Mouse (Mus musculus) layer of hippocampus, postnatal 25 days (tissue): ENCODE results near the gene Pi4k2a. TPM values are rescaled to one million over a fixed set of nuclear protein-coding genes. Genes with fewer than 3 reads are reported as not detected.

Source experiments
- DNase-seq, 2 experiments: peaks; one replicate each; pipeline ENCODE4 v3.0.0; 2022; ENCODE audit warnings: mixed read lengths in 2 of 2, low spot score in 1 of 2; ENCODE audit errors: extremely low spot score in 1 of 2
- total RNA-seq, 2 experiments: library from RNA; stranded (reverse); gene quantifications; 2 replicates each; pipeline ENCODE4 v1.2.3; 2021

The Pi4k2a gene
- 10 to 100 TPM; 62.8 to 67.1 TPM for total RNA-seq

DNA sequence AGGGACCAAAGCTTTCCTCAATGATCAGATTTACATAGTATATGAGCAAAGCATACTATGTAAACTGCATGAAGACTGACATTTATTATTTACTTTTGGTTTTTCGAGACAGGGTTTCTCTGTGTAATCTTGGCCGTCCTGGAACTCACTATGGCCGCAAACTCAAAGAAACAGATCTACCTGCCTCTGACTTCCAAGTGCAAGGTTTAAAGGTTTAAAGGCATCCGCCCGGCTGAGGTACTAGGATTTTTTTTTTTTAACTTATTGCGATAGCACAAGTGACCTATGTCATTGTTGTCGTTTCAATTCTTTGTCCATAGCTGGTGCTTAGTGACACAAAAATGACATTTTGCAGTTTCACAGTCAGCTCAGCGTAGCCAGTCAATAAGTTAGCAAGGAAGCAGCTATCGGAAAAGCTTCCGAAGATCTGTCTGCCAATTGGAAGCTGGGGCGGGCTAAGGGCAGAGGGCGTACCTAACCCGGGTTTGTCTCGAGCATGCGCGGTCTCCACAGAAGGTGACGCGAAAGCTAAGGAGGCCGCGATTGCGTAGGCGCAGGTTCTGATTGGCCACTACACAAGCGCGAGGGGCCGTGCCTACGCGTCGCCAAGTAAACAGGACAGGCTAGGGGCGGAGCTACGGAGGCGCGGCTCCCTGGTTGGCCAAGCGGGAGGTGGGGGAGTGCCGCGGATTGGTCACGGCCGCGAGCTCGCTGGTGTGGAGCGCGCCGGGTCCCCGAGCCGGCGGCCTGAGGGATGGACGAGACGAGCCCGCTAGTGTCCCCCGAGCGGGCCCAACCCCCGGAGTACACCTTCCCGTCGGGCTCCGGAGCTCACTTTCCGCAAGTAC, at the start of gene Pi4k2a:
Gene Pi4k2a (plus strand): TSS at position 723 of the 848 bp plus-strand sequence.
- DNase-seq: peak; percentile 88 to 91

GRCm38 (mm10) chr19:42043988-42044387, 46.3 kb upstream of the Pi4k2a start:
- no peak for DNase-seq

DNA sequence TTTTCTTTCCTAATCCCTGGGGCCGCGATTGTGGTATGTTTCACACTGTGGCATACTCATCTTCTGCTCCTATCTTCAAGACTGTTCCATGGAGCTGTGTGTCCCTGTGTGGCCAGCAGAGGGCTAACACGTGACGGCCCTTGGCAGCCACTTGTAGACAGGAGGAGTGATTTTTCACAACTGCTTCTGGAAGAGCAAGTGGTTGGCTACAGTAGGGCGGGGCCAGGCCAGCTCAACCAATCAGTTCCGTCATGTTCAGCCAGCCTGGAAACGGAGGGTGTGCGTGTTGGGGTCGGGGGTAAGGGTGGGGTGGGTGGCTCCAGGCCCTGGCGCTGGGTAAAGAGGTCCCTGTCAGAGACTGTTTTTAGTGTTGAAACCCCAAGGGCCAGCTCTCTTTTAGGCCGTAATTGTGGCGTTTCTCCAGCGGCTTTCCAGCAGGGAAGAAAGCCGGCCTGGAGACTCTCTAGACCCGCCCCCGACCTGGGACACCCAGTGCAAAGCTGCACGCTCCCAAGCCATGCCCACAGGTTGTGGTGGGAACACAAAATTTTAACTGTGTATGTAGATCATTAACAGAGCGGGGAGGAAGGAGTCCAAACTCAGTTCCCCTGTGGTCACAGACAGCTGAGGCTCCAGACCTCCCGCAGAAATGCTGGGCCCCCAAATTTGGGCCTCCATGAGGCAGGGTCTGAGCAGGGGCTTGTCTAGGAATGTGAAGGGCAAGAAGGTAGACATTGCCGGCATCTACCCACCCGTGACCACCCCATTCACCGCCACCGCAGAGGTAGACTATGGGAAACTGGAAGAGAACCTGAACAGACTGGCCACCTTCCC, 44.8 kb upstream of the Pi4k2a start, which contains the start of gene Hoga1:
Gene Hoga1 (plus strand): TSS at position 342 of the 834 bp plus-strand sequence.
- peak in 1 of 2 experiments; percentile 38 for DNase-seq

- no peak for DNase-seq
Observed at GRCm38 (mm10) chr19:42050251-42050650, 40.0 kb upstream of the Pi4k2a start.

- no peak for DNase-seq
Observed at GRCm38 (mm10) chr19:42051351-42051750, 38.9 kb upstream of the Pi4k2a start.

DNA sequence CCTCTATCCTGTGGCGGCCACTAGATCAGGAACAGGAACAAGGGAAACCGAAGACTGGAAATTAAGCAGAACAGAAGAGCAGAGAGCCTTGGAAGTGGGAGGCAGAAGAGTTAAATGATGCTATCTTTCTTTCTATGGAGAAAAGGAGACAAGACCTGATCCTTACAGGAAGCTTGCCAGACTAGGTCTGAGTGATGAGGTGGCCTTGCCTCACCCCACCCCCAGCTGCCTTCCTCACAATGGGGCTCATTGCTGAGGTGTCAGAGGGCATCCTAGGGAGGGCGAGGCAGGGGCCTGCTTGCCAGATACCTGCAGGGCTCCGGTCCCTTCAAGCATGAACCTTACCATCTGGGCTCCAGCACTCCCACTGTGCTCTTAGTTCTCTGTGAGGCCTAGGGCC, 38.3 kb upstream of the Pi4k2a start, which contains the start of gene 4933411K16Rik:
Gene 4933411K16Rik (plus strand): TSS at position 301 of the 400 bp plus-strand sequence.
- DNase-seq: no peak

DNA sequence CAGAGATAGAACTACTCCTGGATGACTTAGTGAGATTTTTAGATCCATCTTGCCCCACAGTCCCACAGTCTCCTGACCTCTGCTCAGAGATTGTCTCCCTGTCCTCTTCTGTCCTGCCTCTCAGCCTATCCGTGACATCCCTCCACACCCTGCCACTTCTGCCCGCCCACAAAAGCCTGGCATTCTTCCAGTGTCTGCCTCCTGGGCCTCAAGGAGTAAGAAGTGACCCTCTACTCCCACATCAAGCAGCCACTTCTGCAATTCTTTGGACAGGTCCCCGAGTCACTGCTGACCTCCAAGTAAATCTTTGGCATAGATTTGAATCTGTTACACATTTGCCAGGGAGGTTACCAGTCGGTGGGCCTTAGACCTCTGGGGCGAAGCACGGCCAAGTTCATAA, 36.0 kb upstream of the Pi4k2a start:
- DNase-seq: no peak

DNA sequence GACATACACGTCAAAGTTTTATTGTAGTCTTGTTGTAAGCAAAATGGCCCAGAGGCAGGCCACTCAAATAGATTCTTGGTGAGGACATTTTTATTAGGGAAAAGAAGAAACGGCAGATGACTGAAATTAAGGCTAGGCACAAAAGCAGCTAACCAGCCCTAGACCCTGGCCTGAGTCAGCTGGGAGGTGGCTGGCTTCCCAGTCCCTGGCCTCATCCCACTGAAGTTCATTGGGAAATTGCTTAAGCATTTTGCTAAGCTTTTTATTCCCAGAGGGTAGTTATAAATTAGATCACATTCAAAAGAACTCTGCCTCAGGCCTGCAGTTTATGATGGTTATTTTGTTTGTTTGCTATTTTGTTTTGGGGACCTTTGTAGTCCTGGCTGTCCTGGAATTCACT, 34.4 kb upstream of the Pi4k2a start:
- no peak for DNase-seq

DNA sequence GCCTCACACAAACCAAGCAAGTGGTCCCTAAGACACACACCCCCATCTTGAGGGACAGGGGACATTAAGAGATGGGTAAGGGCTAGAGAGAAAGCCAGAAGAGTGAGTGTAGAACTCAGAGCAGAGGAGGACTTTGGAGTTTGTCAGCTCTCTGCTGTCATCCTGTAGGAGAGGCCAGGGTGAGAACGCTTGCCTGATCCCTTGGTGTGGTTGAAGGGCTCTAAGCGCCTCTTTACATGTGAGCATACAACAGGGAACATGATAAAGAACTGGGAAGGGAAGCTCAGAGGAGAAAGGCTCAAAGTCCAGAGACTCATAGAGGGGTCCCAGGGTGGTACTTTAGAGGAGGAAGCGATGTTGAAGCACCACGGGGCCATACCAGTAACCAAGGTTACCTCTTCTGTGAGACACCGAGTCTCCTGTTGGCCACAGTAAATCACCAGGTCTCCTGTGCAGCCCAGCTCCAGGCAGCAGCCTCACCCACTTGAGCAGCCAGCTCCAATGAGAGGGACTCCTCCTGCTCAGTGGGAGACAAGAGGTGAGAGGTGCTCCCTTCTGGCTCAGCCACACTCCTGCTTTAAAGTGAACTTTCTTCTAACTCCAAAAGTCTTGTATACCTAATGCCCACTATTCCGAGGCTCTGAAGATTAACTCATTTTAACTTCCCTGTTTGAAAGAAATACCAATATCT, 33.4 kb upstream of the Pi4k2a start:
- no peak for DNase-seq

- no peak for DNase-seq
Observed at GRCm38 (mm10) chr19:42058426-42058825, 31.8 kb upstream of the Pi4k2a start.

- DNase-seq: no peak
Observed at GRCm38 (mm10) chr19:42061443-42061842, 28.8 kb upstream of the Pi4k2a start.

DNA sequence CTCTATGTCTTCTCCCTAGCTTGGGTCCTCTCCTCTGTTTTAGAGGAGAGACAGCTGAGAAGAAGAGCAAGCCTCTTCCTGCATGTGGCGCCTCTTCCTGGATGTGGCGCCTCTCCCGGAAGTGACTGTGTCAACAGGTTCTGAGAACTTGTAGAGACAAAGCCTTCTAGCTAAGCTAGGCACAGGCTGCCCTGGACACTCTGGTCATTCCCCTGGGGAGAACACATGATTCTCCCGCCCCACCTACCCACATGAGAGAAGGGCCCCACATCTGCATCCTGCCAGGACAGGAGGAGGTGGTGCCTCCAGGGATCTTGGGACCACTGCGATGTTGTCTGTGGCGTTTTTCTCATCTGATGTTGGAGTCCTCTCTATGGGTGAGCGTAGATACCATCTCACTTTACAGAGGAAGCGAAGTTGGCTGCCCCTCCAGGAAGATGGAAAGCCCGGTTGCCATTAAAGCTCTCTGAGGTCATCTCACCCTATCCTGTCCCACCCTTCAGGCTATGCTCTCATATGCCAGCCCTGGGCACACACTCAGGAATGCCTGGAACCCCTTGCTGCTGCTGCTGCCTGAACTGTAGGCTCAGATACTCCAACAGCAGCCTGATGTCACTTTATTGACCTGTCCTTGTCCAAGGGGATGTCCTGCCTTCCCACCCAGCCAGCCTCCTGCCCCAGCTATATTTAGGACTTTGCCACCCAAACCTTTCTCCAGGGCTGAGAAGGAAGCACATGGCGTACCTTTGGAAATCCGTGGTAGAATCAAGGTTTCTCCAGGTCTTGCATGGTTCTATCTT, 21.6 kb upstream of the Pi4k2a start:
- no peak for DNase-seq

DNA sequence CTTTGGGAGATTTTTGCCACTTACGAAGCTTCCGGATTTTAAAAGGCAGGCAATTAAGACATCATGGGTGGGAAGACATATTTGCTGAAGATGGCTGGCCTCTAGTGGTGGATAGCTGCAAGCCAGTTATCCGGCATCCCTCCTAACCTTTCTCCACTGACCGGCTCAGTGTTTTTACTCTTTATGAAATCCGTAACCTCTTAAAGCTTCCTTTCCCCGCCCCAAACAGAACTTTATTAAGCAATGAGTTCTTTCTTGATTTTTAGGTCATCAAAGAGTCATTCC, 21.1 kb upstream of the Pi4k2a start:
- DNase-seq: no peak

- DNase-seq: peak in 1 of 2 experiments; percentile 26
Observed at GRCm38 (mm10) chr19:42071221-42071620, 19.0 kb upstream of the Pi4k2a start.

- DNase-seq: no peak
Observed at GRCm38 (mm10) chr19:42071886-42072608, 18.2 kb upstream of the Pi4k2a start.

GRCm38 (mm10) chr19:42072802-42073201, 17.5 kb upstream of the Pi4k2a start:
- no peak for DNase-seq

- no peak for DNase-seq
Observed at GRCm38 (mm10) chr19:42075051-42075450, 15.2 kb upstream of the Pi4k2a start.

GRCm38 (mm10) chr19:42075992-42076391, 14.3 kb upstream of the Pi4k2a start:
- no peak for DNase-seq

DNA sequence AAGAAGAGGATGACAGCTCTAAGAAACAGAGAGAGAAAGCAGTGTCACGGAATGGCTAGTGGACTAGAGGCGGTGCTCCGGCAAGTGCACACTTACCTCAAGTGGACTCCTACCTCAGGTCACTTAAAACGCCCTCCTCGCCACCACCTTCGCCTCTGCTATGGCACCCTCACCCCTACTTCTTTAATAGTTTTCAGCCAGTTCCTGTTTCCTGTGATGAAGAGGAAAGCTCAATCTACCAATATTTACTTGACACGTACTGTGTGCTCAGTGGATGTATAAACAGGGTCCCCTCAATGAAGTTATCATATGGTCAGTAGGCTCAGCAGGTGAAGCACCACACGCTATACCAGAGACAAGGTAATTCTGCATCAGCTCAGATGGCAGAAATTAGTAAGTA, 11.7 kb upstream of the Pi4k2a start:
- no peak for DNase-seq
